Comparison of ENCODE assay signal across 18 mouse cellular contexts in genomic region chr13:89387416-89387815, GRCm38 (mm10).
DNase-seq lines count a peak whose midpoint lies in the region; ATAC-seq lines count a peak whose summit lies in the region.
"Had no signal": no experiment of that assay in that cellular context is flagged by ENCODE, and none has a peak within 500 bp of the region (broad histone marks: within the 10 kb centered on the region; RNA-seq: fewer than 3 reads in every experiment).

No protein-coding gene starts in this region.

- peak; percentile 50 for ATAC-seq in CD4-positive, CD25-positive, alpha-beta regulatory T cell, adult 4 months
- peak; percentile 85 for ATAC-seq in granulocyte monocyte progenitor cell, adult 5-6 weeks (replicated peaks; ENCODE audit: poor library complexity, severe bottlenecking)
- ATAC-seq in megakaryocyte progenitor cell, adult 5-6 weeks (replicated peaks; ENCODE audit: poor library complexity) = peak; percentile 78
- ATAC-seq: activated CD4-positive, CD25-positive, alpha-beta regulatory T cell, adult 4 months; forebrain, embryonic 15.5 days; intestine, embryonic 16.5 days had no signal

- no peak for DNase-seq in urinary bladder, postnatal 25 days (ENCODE audit: low spot score)
- no peak for DNase-seq in testis, postnatal 14 days (ENCODE audit: low spot score)
- no peak for DNase-seq in embryo, embryonic 9.5 days (ENCODE audit: extremely low spot score)
- DNase-seq: adrenal gland, adult 8-10 months; adrenal gland, postnatal 36 days; B cell, adult 2 months; cerebellum, adult 18-20 months; cerebellum, adult 9-10 months; cerebellum, postnatal 14 days; gastrocnemius, postnatal 10 days; gastrocnemius, postnatal 36 days; heart, adult 11 months had no signal
